ENCODE assay signal across 10 mouse cellular contexts in genomic region chr7:131068191-131068590, GRCm38 (mm10). TPM values are rescaled to one million over a fixed set of nuclear protein-coding genes. Genes with fewer than 3 reads are reported as not detected.
DNase-seq lines count a peak whose midpoint lies in the region; ATAC-seq and TF ChIP-seq lines count a peak whose summit lies in the region.
"Not testable (repeated sequence)": the region's sequence is repeated elsewhere in the genome, so short reads cannot be mapped to it uniquely, and the experiment has no call there.
"Had no signal": no experiment of that assay in that cellular context is flagged by ENCODE, and none has a peak within 500 bp of the region (broad histone marks: within the 10 kb centered on the region; RNA-seq: fewer than 3 reads in every experiment).

No protein-coding gene starts in this region.

- not testable (repeated sequence) for H3K9ac ChIP-seq in intestine, postnatal 0 days (ENCODE audit: low read depth, low read length)

- H3K4me2 ChIP-seq in intestine, postnatal 0 days (replicated peaks; ENCODE audit: low read depth): not testable (repeated sequence)

- not testable (repeated sequence) for ATAC-seq in intestine, postnatal 0 days
- 0 out of 2 replicates have a peak, but pooled peaks have one; percentile 44 for ATAC-seq in megakaryocyte progenitor cell, adult 5-6 weeks (replicated peaks; ENCODE audit: poor library complexity)

- not testable (repeated sequence) for H3K27me3 ChIP-seq in intestine, postnatal 0 days (replicated peaks; ENCODE audit: control insufficient read depth, insufficient read depth, low read length)

- not testable (repeated sequence) for H3K36me3 ChIP-seq in intestine, postnatal 0 days (ENCODE audit: control insufficient read depth, insufficient read depth)

- 7% methylated on average over 1 of the region's 1 CpGs for WGBS in intestine, postnatal 0 days

- intact Hi-C loops in left cerebral cortex, adult 2 months (cut with DNase I): not testable (repeated sequence)

- TF ChIP-seq CTCF in intestine, postnatal 0 days (IDR thresholded peaks at IDR 0.05; ENCODE audit: low read depth): peak; percentile 65
- TF ChIP-seq CTCF in left cerebral cortex, adult 2 months (IDR thresholded peaks at IDR 0.05): peak; percentile 47

- H3K4me3 ChIP-seq in intestine, postnatal 0 days (ENCODE audit: low read depth, low read length); left cerebral cortex, adult 2 months: not testable (repeated sequence)

- DNase-seq in ZHBTc4 (ENCODE audit: low read depth, low spot score): peak; percentile 28
- peak; percentile 5 for DNase-seq in cerebellum, adult 9-11 months
- DNase-seq in gastrocnemius, adult 18-20 months (ENCODE audit: low spot score): peak; percentile 18
- DNase-seq in left cerebral cortex, adult 2 months (ENCODE audit: extremely low spot score in 1 of 2, low spot score in 2 of 2): peak in 1 of 2 experiments; percentile 22
- peak; percentile 33 to 69 for DNase-seq in spleen, postnatal 4 days (ENCODE audit: low spot score in 2 of 2)

- not testable (repeated sequence) for H3K4me1 ChIP-seq in intestine, postnatal 0 days (replicated peaks; ENCODE audit: control insufficient read depth, insufficient read depth, low read length)

- H3K27ac ChIP-seq in intestine, postnatal 0 days (ENCODE audit: low read depth, low read length); left cerebral cortex, adult 2 months: not testable (repeated sequence)

- H3K9me3 ChIP-seq in intestine, postnatal 0 days (ENCODE audit: control insufficient read depth): not testable (repeated sequence)

RNA-seq across cellular contexts. Expression of gene Dmbt1, which starts 36.3 kb away (rescaled TPM):
- total RNA-seq in gastrocnemius, adult 18-20 months (2021): not detected
- polyA plus RNA-seq in intestine, postnatal 0 days (2015; fragmentation: Nextera tagmentation; extraction: Ambion mirVana): 104 and 121 TPM in 2 replicates
- not detected for total RNA-seq in left cerebral cortex, adult 2 months (2021)
- total RNA-seq in megakaryocyte progenitor cell, adult 5-6 weeks (2015): not detected in 2 replicates
- total RNA-seq in megakaryocyte progenitor cell, adult 5-6 weeks (2017): not detected in 2 replicates
- polyA plus RNA-seq: forebrain, embryonic 15.5 days; hindbrain, embryonic 13.5 days; limb, embryonic 12.5 days had no signal
